Mouse (Mus musculus): Measurements from ENCODE around the gene Ndufv3.
A peak's percentile ranks its signal among the peaks of the same experiment; 100 is the strongest.
"Not testable (repeated sequence)": the region's sequence is repeated elsewhere in the genome, so short reads cannot be mapped to it uniquely, and the experiment has no call there.

The Ndufv3 gene

GRCm38 (mm10) chr17:31512593-31512992 lies 7.3 kb upstream of the Ndufv3 start:
- DNase-seq: no peak

GRCm38 (mm10) chr17:31514696-31515095 lies 5.2 kb upstream of the Ndufv3 start:
- DNase-seq: no peak

- no peak for DNase-seq
Measured at GRCm38 (mm10) chr17:31519344-31519945, 470 bp upstream of the Ndufv3 start.

GRCm38 (mm10) chr17:31520895-31521294 lies 980 bp downstream of the Ndufv3 start:
- peak; percentile 51 for DNase-seq

- no peak for DNase-seq
Measured at GRCm38 (mm10) chr17:31521948-31522347, 2.0 kb downstream of the Ndufv3 start.

GRCm38 (mm10) chr17:31525114-31525513 lies 5.2 kb downstream of the Ndufv3 start:
- DNase-seq: no peak

- no peak for DNase-seq
Measured at GRCm38 (mm10) chr17:31525816-31526215, 5.9 kb downstream of the Ndufv3 start.

GRCm38 (mm10) chr17:31529314-31529713 lies 9.4 kb downstream of the Ndufv3 start:
- DNase-seq: peak; percentile 53

GRCm38 (mm10) chr17:31531441-31532158 lies 11.7 kb downstream of the Ndufv3 start:
- DNase-seq: no peak

GRCm38 (mm10) chr17:31532331-31532730 lies 12.4 kb downstream of the Ndufv3 start:
- not testable (repeated sequence) for DNase-seq

- DNase-seq: no peak
Measured at GRCm38 (mm10) chr17:31535358-31535757, 15.4 kb downstream of the Ndufv3 start.

- DNase-seq: peak; percentile 72
Measured at GRCm38 (mm10) chr17:31535871-31536629, 16.1 kb downstream of the Ndufv3 start.

- no peak for DNase-seq
Measured at GRCm38 (mm10) chr17:31540101-31540500, 20.2 kb downstream of the Ndufv3 start.

GRCm38 (mm10) chr17:31540809-31541459 lies 21.0 kb downstream of the Ndufv3 start:
- no peak for DNase-seq

GRCm38 (mm10) chr17:31541460-31541831 lies 21.5 kb downstream of the Ndufv3 start:
- no peak for DNase-seq

- DNase-seq: no peak
Measured at GRCm38 (mm10) chr17:31543574-31543973, 23.7 kb downstream of the Ndufv3 start.

GRCm38 (mm10) chr17:31546444-31547196 lies 26.7 kb downstream of the Ndufv3 start:
- no peak for DNase-seq

- DNase-seq: no peak
Measured at GRCm38 (mm10) chr17:31547974-31548373, 28.1 kb downstream of the Ndufv3 start.

GRCm38 (mm10) chr17:31549389-31549788 lies 29.5 kb downstream of the Ndufv3 start:
- DNase-seq: no peak

GRCm38 (mm10) chr17:31552601-31553000 lies 32.7 kb downstream of the Ndufv3 start:
- not testable (repeated sequence) for DNase-seq

- no peak for DNase-seq
Measured at GRCm38 (mm10) chr17:31556253-31556652, 36.3 kb downstream of the Ndufv3 start.

- DNase-seq: no peak
Measured at GRCm38 (mm10) chr17:31557124-31557880, 37.4 kb downstream of the Ndufv3 start.

All from right cerebral cortex, postnatal 14 days (tissue).